Mouse (Mus musculus): Measurements from ENCODE around the gene Trem1.

DNA sequence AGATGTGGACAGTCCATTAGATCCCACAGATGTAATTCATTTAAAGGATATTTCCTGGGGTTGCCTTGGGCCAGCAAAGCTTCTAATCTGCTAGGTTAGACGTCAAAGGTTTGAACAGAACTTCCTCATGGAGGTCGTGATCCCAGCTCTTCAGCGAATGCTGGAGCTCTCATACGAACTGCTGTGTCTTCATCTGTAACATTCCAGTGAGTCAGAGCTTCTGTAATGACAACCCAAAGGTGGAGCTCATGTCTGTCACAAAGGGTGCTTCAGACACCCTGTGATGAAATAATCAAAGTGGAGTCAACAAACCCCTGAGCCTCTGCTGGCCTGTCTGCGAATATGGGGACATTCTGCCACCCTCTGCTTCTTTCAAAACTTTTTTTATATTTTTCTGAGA lies 2.0 kb downstream of the Trem1 start:
- no peak for TF ChIP-seq CTCF (IDR thresholded peaks at IDR 0.05; ENCODE audit: low read depth)
- TF ChIP-seq EP300 (IDR thresholded peaks at IDR 0.05; ENCODE audit: low read depth): no peak
